Mouse (Mus musculus) embryonic fibroblast, embryonic 13.5 days (primary cell): ENCODE measurements around the gene Rbfox3.

Source experiments
- CTCF ChIP-seq: IDR thresholded peaks from 2 replicates; pipeline ENCODE4 v1.5.1; 2011; ENCODE audit warnings: mild to moderate bottlenecking, control low read depth, low read length, moderate library complexity, borderline replicate concordance; ENCODE audit not compliant: insufficient read depth
- POLR2A ChIP-seq: IDR thresholded peaks from 2 replicates; pipeline ENCODE4 v1.6.1; 2011; ENCODE audit warnings: low read depth, mild to moderate bottlenecking, control low read depth, low read length, moderate library complexity

DNA sequence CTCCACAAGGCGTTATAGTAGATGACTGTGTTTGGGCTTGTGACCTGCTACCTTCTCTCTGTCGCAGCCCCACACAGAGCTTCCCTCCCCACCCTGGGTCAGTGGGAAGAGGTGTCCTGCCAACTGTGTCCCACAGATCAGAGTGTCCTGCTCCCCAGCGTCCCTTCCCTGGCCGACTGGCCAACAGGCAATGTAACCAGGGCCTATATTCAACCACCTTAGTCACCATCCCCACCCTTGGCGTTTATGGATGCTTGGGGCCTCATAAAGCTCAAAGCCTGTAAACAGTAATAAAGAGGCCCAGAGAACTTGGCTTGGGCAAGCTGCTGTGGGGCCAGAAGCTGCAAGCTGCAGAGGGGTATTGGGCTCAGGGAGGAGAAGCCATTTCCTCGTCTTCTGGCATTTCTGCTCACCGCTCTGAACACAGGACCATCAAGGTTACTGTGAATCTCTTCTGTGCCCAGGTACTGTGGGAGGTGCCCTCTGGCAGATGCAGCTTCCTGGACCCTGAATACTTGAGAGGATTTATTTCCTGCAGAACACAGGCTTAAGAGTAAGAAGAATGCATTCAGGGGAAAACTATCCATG is 435.8 kb downstream of the Rbfox3 start:
- no peak for TF ChIP-seq CTCF
- TF ChIP-seq POLR2A, result no peak
